Mouse (Mus musculus): ENCODE measurements around the gene Sgms2.
A peak's percentile ranks its signal among the peaks of the same experiment; 100 is the strongest.

The Sgms2 gene

GRCm38 (mm10) chr3:131483650-131484049 lies 7.6 kb downstream of the Sgms2 start:
- DNase-seq: no peak

GRCm38 (mm10) chr3:131481976-131482712 lies 9.1 kb downstream of the Sgms2 start:
- no peak for DNase-seq

DNA sequence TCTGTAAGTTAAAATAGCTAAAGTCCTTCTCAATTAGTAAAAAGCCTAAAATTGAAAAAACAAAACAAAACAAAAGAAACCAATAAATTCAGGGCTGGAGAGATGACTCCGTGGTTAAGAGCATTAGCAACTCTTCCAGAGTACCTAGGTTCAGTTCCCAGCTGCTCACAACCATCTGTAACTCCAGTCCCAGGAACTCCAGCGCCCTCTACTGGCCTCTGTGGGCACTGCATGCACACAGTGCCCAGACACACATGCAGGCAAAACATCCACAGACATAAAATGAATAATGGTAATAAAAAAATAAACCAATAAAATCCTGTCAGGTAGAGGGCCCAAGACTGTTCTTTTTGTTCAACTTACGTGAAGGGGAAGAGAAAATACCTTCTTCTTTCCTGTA lies 10.6 kb downstream of the Sgms2 start:
- DNase-seq: peak in 1 of 2 experiments; percentile 7

DNA sequence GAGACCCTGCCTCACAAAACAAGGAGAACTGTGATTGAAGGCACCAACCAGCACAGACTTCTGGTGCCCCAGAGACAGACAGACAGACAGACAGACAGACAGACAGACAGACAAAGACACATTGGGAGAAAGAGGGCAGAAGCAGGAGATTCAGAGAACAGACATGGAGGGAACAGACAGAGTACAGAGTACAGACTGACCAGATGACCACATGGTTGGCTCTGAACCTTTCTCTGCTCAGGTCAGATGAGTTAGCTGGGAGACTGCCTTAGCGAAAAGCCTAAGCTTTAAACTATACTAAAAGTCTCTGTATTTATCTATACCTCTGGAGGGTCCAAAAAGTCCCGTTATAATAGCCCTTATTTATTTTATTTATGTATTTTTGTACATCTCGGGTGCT lies 11.8 kb downstream of the Sgms2 start:
- no peak for DNase-seq

DNA sequence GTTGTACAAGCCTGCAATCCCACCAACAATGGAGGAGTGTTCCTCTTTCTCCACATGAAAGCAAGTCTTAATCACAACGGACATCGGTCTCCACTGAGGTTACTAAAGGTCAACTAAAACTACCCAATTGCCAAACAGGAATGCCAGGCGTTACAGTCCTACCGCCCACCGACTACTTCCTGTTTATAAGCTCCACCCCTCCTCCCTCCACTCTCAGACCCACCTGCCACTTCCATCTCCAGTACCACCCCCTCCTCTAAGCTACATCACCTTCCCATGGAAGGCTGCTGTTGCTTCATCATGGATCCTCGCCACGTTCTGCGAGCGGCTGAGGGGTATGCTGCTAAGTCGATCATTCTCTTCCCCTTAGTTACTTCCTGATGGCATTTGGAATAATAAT lies 15.2 kb downstream of the Sgms2 start:
- no peak for DNase-seq

GRCm38 (mm10) chr3:131474526-131474925 lies 16.7 kb downstream of the Sgms2 start:
- DNase-seq: no peak

DNA sequence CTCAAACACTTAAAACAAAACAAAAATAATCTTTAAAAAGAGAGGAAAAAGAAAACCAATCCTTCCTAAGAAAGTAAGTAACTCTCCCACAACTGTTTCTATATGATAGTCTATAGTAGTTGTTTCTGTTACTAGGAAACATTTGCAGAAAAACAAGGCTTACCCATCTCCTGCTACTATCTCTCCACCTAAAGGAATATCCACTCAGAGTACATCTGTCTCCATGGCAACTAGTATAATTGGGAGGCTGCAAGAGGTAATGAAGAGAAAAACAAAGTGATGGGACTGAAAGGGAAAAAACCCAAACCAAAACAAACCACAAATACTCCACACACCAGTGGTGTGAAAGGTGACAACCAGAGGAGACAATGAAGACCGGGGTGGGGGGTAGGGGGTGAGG lies 17.7 kb downstream of the Sgms2 start:
- DNase-seq: no peak

GRCm38 (mm10) chr3:131471836-131472235 lies 19.4 kb downstream of the Sgms2 start:
- DNase-seq: no peak

GRCm38 (mm10) chr3:131471435-131471834 lies 19.8 kb downstream of the Sgms2 start:
- no peak for DNase-seq

GRCm38 (mm10) chr3:131470837-131471236 lies 20.4 kb downstream of the Sgms2 start:
- no peak for DNase-seq

DNA sequence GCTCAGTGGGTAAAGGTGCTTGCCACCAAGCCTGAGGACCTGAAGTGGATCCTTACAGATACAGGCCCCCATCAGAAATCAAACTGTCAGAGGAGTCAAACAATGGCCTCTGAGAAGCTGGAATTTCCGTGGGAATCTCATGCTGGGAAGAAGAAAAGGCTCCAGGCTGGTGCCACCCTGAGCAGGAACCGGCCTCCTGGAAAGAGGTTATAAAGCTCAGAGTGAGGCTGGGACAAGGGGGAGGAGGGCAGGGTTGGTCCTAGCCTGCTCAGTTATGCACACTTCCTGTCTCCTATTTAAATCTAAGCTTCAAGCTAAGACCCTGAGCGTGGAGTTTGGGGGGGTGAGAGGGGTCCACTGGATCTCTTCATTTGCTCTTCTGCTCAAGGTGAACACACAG lies 21.6 kb downstream of the Sgms2 start:
- DNase-seq: no peak

GRCm38 (mm10) chr3:131466371-131466770 lies 24.8 kb downstream of the Sgms2 start:
- DNase-seq: no peak

GRCm38 (mm10) chr3:131465536-131466260 lies 25.5 kb downstream of the Sgms2 start:
- DNase-seq: no peak

- DNase-seq: no peak
These were observed 118.2 kb downstream of the Sgms2 start for GRCm38 (mm10) chr3:131372996-131373395.

DNA sequence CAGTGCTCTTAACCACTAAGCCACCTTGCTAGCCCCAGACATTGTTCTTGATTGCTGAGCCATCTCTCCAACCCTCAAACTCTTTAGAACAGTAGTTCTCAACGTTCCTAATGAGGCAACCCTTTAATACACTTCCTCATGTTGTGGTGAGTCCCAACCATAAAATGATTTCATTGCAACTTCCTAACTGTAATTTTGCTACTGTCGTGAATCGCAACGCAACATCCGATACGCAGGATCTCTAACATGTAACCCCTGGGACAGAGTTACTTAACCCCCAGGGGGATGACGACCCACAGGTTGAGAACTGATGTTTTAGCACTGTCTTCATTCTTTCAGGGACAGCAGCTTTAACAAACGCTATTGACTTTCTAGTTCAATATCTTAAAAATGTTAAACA lies 122.5 kb downstream of the Sgms2 start:
- no peak for DNase-seq

GRCm38 (mm10) chr3:131367452-131367851 lies 123.8 kb downstream of the Sgms2 start:
- no peak for DNase-seq

DNA sequence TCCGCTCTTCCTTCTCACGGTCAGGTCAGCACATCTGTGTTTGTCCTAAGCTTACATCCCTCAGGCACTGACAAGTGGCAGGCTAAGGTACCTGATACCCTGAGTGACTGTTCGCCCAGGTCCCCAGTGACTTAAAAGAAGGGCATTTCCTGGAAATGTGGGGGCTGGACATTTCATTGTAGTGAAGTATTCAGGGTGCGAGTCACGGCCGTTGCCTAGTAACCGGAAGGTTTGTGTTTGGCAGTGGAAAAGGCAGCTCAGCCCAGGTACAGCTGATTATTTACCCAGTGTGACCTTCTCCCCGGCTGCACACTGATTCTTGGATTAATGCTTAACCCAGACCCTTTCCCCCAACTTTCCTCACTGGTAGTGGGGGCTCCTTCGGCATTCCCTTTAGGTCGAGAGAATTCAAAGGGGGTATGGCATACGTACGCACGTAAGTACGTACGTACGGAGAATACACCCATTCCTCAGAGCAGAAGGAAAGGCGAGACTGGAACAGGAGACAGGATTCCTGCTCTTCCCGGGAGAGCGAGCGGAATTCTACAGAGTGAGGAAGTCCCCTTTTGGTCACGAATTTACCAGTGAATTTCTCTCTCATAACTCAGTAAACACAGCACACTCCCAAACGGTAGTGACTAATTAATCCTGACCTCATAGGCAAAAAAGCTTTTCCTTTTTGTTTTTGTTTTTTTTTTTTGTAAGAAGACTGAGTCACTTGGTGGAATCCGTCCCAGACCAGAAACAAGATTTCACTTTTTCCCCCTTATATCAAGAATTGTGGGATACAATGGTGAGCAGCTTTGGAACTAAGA lies 126.4 kb downstream of the Sgms2 start:
- DNase-seq: no peak

DNA sequence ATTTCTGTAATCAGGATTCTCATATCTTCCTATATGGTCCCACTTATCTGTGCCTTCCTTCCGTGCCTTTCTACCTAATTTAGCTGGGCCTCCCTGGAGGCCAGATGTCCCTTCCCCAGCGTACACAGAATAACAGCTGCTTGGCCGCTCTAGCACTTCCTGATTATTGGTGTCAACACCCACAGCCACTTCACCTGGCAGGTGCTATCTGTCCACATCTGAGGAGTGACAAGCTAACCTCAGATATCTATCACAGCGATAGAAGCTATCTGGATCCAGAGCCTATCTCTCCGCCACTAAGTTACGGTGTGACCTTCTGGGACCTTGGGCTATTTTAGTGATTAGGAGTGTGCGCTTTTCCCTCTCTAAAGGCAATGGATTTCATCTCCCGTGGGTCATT lies 127.0 kb downstream of the Sgms2 start:
- DNase-seq: no peak

- no peak for DNase-seq
These were observed 127.6 kb downstream of the Sgms2 start for GRCm38 (mm10) chr3:131363602-131364001.

DNA sequence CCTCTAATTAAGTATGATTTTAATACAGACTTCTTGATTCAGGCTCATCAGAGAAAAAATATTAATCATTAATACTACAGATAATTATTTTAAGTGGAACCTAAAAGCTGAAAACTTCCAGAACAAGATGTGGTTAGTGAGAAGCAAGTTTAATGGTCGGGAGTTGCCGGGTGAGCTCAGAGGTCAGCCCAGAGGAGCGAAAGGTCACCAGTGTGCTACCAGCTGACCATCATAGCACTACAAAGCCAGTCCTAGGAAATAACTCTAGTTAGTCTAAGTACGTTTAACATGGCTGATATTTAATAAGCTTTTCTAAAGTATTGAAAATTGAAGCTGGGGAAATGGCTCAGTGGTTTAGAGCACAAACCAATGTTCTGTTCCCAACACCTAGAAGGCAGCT lies 129.3 kb downstream of the Sgms2 start:
- DNase-seq: no peak

DNA sequence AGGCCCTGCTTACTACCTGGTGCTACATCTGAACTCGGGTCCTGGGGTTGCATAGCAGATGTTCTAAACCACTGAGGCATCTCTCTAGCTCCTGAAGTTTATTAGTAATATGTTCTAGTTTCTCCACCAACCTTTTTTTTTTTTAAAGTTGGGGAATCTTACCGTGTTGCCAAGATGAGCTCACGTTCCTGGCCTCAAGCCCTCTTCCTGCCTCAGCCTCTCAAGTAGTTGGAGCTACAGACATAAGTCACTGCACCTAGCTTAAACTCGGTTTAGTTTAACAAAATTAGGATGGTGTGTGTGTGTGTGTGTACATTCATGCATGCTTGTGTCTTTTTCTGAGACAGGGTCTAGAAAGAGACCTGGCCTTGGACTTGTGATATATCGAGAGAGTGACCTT lies 132.2 kb downstream of the Sgms2 start:
- DNase-seq: no peak

DNA sequence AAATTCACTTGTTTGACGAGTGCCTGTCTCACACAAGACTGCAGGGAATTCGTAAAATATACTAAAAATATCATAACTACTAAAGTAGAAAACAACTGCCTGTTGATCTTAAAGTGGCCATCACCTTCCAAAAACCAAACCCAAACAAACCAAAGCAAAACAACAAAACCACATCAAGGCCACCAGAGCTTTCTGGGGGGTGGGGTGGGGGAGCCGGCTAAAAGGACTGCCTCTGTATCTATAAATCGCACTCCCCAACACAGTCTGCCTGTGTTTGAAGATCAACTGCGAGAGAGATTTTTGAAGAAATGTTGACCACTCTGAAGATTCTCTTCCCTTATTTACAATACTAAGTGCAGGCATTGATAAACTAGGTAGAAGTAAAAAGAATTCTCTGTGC lies 133.0 kb downstream of the Sgms2 start:
- no peak for DNase-seq

GRCm38 (mm10) chr3:131357643-131358042 lies 133.6 kb downstream of the Sgms2 start:
- no peak for DNase-seq

DNA sequence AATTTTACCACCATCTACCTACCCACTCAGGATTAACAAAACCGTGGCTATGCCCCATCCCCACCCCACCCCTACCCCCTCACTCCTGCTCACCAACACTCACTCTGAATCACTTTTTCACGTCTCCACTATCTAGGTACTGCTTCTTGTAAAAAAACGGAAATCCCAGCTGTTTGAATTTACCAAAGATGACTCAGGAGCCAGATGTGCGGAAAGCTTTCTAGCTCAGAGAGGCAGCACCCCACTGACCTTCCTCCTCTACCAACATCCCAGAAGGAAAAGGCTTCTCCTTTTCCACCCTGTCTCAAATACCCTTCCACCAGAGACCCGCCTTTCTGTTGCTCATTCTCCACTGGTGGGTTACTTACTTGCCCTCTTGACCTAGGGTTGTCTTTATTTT lies 135.2 kb downstream of the Sgms2 start:
- no peak for DNase-seq
